Mouse (Mus musculus): ENCODE data around the gene Gys1.

Gys1 gene

GRCm38 (mm10) chr7:45415636-45416035 lies 19.0 kb upstream of the Gys1 start:
- DNase-seq = peak; percentile 23 to 27

- no peak for DNase-seq
Observed at GRCm38 (mm10) chr7:45417962-45418492, 16.6 kb upstream of the Gys1 start.

GRCm38 (mm10) chr7:45419859-45420614 lies 14.6 kb upstream of the Gys1 start:
- DNase-seq = no peak

GRCm38 (mm10) chr7:45420615-45420919 lies 14.1 kb upstream of the Gys1 start, which contains the start of gene Lhb:
Gene Lhb, plus strand, starts transcription at chr7:45420820.
- DNase-seq = no peak

GRCm38 (mm10) chr7:45421194-45421593 lies 13.4 kb upstream of the Gys1 start:
- no peak for DNase-seq

GRCm38 (mm10) chr7:45426556-45426955 lies 8.1 kb upstream of the Gys1 start:
- no peak for DNase-seq

- no peak for DNase-seq
Observed at GRCm38 (mm10) chr7:45433835-45434202, 825 bp upstream of the Gys1 start.

- no peak for DNase-seq
Observed at GRCm38 (mm10) chr7:45435038-45435437, 394 bp downstream of the Gys1 start.

- no peak for DNase-seq
Observed at GRCm38 (mm10) chr7:45436444-45436843, 1.8 kb downstream of the Gys1 start.

GRCm38 (mm10) chr7:45437046-45437445 lies 2.4 kb downstream of the Gys1 start:
- no peak for DNase-seq

GRCm38 (mm10) chr7:45437521-45438276 lies 3.1 kb downstream of the Gys1 start, which contains the start of gene Ruvbl2:
Gene Ruvbl2, minus strand, starts transcription at chr7:45438096.
- no peak for DNase-seq

- no peak for DNase-seq
Observed at GRCm38 (mm10) chr7:45443526-45444420, 9.1 kb downstream of the Gys1 start.

- no peak for DNase-seq
Observed at GRCm38 (mm10) chr7:45446589-45446988, 11.9 kb downstream of the Gys1 start.

- DNase-seq = peak in 1 of 2 experiments; percentile 27
Observed at GRCm38 (mm10) chr7:45447325-45447990, 12.8 kb downstream of the Gys1 start.

GRCm38 (mm10) chr7:45449974-45450373 lies 15.3 kb downstream of the Gys1 start:
- no peak for DNase-seq

GRCm38 (mm10) chr7:45451344-45451982 lies 16.8 kb downstream of the Gys1 start:
- peak; percentile 91 for DNase-seq

- DNase-seq = no peak
Observed at GRCm38 (mm10) chr7:45454971-45455370, 20.3 kb downstream of the Gys1 start.

GRCm38 (mm10) chr7:45455932-45456696 lies 21.5 kb downstream of the Gys1 start:
- DNase-seq = no peak

GRCm38 (mm10) chr7:45456721-45457203 lies 22.1 kb downstream of the Gys1 start:
- peak in 1 of 2 experiments; percentile 18 for DNase-seq

GRCm38 (mm10) chr7:45457204-45458060 lies 22.8 kb downstream of the Gys1 start:
- peak; percentile 62 to 68 for DNase-seq
